Mouse (Mus musculus): ENCODE data around the gene Ccdc51. TPM values are rescaled to one million over a fixed set of nuclear protein-coding genes. Genes with fewer than 3 reads are reported as not detected.
"Not testable (repeated sequence)": the region's sequence is repeated elsewhere in the genome, so short reads cannot be mapped to it uniquely, and the experiment has no call there.

Gene Ccdc51
- polyA plus RNA-seq, 1 experiment from 2014 or later = 14.3 TPM

DNA sequence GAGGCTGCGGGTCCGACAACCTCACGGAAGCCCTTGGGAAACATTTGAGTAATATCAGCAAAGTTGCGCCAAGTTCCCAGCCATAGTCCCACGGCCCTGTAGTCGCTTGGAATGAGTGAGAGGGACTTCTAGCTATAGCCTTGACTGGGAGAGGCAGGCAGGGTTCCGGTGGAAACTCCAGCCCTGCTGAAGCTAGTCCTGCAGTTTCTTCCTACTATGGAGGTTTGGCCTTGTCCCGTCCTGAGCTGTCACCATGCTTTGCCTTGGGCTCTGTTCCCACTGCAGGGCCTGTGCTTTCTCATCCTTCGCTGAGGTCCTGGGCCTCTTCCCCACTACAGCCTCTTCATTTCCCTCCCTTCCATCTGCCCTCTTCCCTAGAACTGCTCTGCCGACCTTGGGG is 33.9 kb downstream of the Ccdc51 start:
- no peak for ATAC-seq (replicated peaks)

DNA sequence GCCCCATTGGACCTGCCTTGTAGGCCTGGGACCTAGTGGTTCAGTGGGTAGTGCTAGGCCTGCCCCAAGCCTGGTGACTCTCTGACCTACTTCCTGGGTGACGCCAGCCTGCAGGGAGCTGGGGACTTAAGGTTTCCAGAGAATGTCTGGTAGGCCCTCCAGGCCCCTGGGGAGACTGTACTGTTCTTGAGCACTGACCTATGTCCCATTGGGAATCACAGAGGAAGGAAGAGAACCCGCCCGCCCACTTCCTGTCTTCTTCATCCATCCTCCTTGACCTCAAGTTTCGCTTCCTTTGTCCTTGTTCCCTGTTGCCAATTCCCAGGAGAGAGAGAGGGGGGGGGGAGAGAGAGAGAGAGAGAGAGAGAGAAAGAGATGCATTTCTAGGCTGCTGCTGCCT is 35.8 kb downstream of the Ccdc51 start:
- Histone ChIP-seq H3K4me3 (no peak overlapping the region), H3K9me3 (no peaks in the 10 kb centered on the region), H3K4me2 (no peak overlapping the region), H3K4me1 (no peaks in the 10 kb centered on the region), H3K27ac (no peak overlapping the region), H3K27me3 (replicated peaks) (no peaks in the 10 kb centered on the region), H3K36me3 (replicated peaks) (peaks cover 56% of the 10 kb centered on the region), H3K9ac (no peak overlapping the region)
- WGBS = 93% methylated on average over 4 of the region's 4 CpGs
- ATAC-seq (replicated peaks) = no peak

More for the DNA sequence above, 33.9 kb downstream of the Ccdc51 start:
- 91% methylated on average over 10 of the region's 10 CpGs for WGBS
- H3K9ac ChIP-seq = no peak overlapping the region
- no peak overlapping the region for H3K4me3 ChIP-seq
- H3K27me3 ChIP-seq (replicated peaks) = no peaks in the 10 kb centered on the region
- H3K9me3 ChIP-seq = no peaks in the 10 kb centered on the region
- H3K4me2 ChIP-seq = no peak overlapping the region
- H3K4me1 ChIP-seq = no peaks in the 10 kb centered on the region
- H3K36me3 ChIP-seq (replicated peaks) = peaks cover 74% of the 10 kb centered on the region
- H3K27ac ChIP-seq = no peak overlapping the region

DNA sequence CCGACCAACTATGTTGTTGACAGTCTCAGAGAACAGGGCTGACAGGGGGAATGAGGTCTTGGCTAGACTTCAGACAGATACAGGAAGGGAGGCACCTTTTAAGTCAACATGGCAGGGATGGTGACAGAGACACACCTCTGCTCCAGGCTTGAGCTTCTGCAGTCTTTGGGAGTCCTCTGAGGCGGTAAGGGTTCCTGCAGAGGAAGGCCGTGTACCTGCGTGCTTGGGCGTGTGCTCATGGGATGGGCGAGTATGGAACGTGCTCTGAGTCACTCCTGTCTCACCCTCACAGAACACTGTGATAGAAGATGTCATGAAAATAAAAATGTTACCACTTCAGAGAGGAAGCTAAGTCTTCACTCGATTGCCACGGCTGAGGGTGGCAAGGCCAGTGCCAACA is 37.3 kb downstream of the Ccdc51 start:
- Histone ChIP-seq H3K4me2 (no peak overlapping the region), H3K9ac (no peak overlapping the region), H3K27me3 (replicated peaks) (no peaks in the 10 kb centered on the region), H3K36me3 (replicated peaks) (peaks cover 44% of the 10 kb centered on the region), H3K4me3 (no peak overlapping the region), H3K27ac (no peak overlapping the region), H3K9me3 (no peaks in the 10 kb centered on the region), H3K4me1 (no peaks in the 10 kb centered on the region)
- 93% methylated on average over 9 of the region's 9 CpGs for WGBS
- no peak for ATAC-seq (replicated peaks)

DNA sequence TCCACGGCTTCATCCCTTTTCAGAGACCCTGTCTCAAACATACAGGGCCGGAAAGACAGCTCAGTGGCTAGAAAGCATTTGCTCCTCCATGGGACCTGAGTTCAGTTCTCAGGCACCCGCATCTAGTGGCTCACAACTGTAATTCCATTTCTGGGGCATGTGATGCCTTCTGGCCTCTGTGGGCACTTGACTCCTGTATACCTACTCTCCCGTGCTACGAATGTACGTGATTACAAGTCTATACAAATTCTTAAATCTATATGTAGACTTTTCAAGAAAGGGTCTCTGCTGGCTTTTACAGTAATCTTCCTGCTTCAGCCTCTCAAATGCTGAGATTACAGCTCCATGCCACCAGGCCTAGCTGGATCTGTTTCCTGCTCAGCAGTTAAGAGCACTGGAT is 38.7 kb downstream of the Ccdc51 start:
- Histone ChIP-seq H3K27me3 (replicated peaks) (no peaks in the 10 kb centered on the region), H3K9me3 (no peaks in the 10 kb centered on the region), H3K36me3 (replicated peaks) (peaks cover 31% of the 10 kb centered on the region), H3K27ac (no peak overlapping the region), H3K4me2 (no peak overlapping the region), H3K4me1 (no peaks in the 10 kb centered on the region), H3K9ac (no peak overlapping the region), H3K4me3 (no peak overlapping the region)
- WGBS = 92% methylated on average over 6 of the region's 6 CpGs
- ATAC-seq (replicated peaks) = no peak

DNA sequence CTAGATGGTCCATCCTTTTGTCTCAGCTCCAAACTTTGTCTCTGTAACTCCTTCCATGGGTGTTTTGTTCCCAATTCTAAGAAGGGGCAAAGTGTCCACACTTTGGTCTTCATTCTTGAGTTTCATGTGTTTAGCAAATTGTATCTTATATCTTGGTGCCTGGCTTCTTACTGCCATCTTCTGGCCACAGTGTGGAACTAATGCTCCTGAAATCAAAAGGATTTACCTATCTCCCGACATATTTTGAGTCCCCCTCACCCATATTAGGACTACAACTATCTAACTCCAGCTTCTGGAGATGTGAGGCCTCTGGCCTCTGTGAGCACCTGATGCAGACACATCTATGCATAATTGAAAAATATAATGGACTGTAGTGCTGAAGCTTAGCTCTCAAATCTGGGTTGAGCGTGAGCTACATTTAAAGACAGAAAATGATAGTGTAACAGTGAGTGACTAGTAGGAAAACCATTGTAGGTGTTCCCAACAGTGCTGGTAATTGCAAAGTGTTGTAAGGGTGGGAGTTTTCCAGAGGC is 40.3 kb downstream of the Ccdc51 start:
- ATAC-seq (replicated peaks) = peak; percentile 43
- WGBS = 44% methylated on average over 2 of the region's 2 CpGs

DNA sequence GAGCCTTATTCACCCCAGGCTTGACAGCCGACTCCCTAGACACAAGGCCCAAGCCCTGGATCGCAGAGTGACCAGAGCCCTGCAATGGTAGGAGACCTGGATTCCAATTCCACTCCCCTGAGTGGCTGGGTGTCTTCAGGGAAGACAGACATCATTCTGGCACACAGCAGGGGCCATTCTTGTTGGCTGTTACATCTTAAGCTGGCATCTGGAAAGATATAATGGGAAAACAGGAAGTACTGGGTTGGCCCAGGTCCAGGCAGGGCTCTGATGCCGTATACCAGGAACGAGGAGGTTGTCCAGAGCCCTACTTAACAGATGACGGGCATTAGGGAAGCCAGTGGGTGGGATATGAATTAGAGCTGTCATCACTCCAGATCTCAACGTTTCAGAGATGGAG is 41.0 kb downstream of the Ccdc51 start:
- Histone ChIP-seq H3K9me3 (no peaks in the 10 kb centered on the region), H3K36me3 (replicated peaks) (peaks cover 9% of the 10 kb centered on the region), H3K4me3 (no peak overlapping the region), H3K27me3 (replicated peaks) (no peaks in the 10 kb centered on the region), H3K27ac (no peak overlapping the region), H3K4me2 (no peak overlapping the region), H3K4me1 (no peaks in the 10 kb centered on the region), H3K9ac (no peak overlapping the region)
- 0 out of 2 replicates have a peak, but pooled peaks have one; percentile 4 for ATAC-seq (replicated peaks)
- WGBS = 62% methylated on average over 6 of the region's 6 CpGs

More for the DNA sequence above, 40.3 kb downstream of the Ccdc51 start:
- Histone ChIP-seq H3K4me3 (no peak overlapping the region), H3K36me3 (replicated peaks) (peaks cover 14% of the 10 kb centered on the region), H3K4me1 (no peaks in the 10 kb centered on the region), H3K27me3 (replicated peaks) (no peaks in the 10 kb centered on the region), H3K9ac (no peak overlapping the region), H3K27ac (no peak overlapping the region), H3K9me3 (no peaks in the 10 kb centered on the region), H3K4me2 (no peak overlapping the region)

DNA sequence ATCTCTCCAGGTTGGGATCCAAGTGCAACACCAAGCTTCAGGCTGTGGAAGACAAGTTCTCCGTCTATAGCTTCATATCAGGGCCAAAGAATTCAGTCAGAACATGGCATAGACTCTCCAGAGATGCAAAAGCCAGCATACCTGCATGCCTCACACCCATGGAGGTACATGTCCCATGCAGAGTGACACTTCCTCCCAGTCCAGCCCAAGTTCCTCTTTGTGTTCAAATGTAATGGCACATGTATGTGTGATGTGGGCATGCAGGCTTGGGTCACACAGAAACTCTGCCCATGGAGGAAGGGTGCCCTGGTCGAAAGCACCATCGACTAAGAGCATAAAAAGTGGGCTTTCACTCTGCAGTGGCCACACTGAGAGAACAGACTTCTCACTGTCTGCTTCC is 41.9 kb downstream of the Ccdc51 start:
- H3K9me3 ChIP-seq = no peaks in the 10 kb centered on the region
- 92% methylated on average over 3 of the region's 3 CpGs for WGBS
- no peak overlapping the region for H3K4me2 ChIP-seq
- no peaks in the 10 kb centered on the region for H3K4me1 ChIP-seq
- ATAC-seq (replicated peaks) = no peak
- H3K27ac ChIP-seq = no peak overlapping the region
- no peak overlapping the region for H3K4me3 ChIP-seq
- peaks cover under 1% of the 10 kb centered on the region; the same call in 1 of the 2 replicates for H3K36me3 ChIP-seq (replicated peaks)
- no peaks in the 10 kb centered on the region for H3K27me3 ChIP-seq (replicated peaks)
- H3K9ac ChIP-seq = no peak overlapping the region

DNA sequence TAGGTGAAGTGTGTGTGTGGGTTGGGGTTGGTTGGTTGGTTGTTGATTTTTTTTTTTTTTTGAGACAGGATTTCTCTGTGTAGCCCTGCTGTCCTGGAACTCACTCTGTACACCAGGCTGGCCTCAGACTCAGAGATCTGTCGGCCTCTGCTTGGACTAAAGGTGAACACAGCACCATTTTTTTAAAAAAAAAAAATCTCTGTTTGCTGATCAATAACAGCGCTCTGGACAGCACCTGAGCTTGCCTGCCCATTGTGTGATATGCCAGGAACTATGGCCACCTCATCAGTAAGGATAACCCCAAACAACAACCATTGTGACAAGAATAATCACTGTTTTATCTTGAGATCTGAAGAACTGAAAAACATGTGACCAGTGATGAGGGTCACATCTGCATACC is 42.8 kb downstream of the Ccdc51 start:
- Histone ChIP-seq H3K27me3 (replicated peaks) (no peaks in the 10 kb centered on the region), H3K36me3 (replicated peaks) (no peaks in the 10 kb centered on the region), H3K9me3 (no peaks in the 10 kb centered on the region), H3K27ac (no peak overlapping the region), H3K4me3 (no peak overlapping the region), H3K4me2 (no peak overlapping the region), H3K4me1 (no peaks in the 10 kb centered on the region), H3K9ac (no peak overlapping the region)
- ATAC-seq (replicated peaks) = no peak
- 88% methylated on average over 2 of the region's 2 CpGs for WGBS

DNA sequence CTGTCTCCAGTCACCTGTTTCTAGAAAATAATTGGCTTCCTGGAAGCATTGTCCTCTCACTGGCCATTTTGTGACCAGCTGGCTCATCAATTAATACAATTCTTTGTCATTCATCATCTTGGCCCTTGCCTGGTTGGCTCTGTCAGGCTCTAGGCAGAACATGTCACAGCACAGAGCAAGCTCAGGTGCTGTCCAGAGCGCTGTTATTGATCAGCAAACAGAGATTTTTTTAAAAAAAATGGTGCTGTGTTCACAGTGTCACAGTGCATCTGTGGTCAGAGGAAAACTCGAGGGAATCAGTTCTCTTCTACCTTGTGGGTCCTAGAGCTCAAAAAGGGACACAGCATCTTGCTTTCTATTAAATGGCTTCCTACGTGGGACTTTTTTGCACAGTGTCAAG is 43.2 kb downstream of the Ccdc51 start:
- Histone ChIP-seq H3K27me3 (replicated peaks) (no peaks in the 10 kb centered on the region), H3K4me3 (no peak overlapping the region), H3K4me2 (no peak overlapping the region), H3K4me1 (no peaks in the 10 kb centered on the region), H3K9me3 (no peaks in the 10 kb centered on the region), H3K27ac (no peak overlapping the region), H3K36me3 (replicated peaks) (no peaks in the 10 kb centered on the region), H3K9ac (no peak overlapping the region)
- 70% methylated on average over 3 of the region's 3 CpGs for WGBS
- ATAC-seq (replicated peaks) = no peak

DNA sequence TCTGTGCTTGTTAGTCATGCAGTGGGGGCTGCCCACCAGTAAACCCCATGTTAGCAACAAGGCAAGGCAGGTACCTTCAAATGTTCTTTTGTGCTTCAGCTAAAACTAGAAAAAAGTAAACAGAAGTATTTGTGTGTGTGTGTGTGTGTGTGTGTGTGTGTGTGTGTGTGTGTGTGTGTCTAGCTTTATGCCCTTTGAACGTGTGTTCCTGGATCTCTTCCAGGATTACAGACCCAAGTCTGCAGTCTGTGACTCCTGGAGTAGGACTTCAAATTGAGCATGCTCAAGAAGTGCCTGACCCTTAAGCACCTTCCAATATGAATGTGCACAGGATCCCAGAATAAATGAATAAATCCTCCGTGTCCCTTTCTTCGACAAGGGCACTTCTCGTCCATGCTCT is 44.8 kb downstream of the Ccdc51 start:
- Histone ChIP-seq H3K9me3 (no peaks in the 10 kb centered on the region), H3K4me1 (no peaks in the 10 kb centered on the region), H3K36me3 (replicated peaks) (no peaks in the 10 kb centered on the region), H3K27me3 (replicated peaks) (no peaks in the 10 kb centered on the region), H3K9ac (no peak overlapping the region), H3K4me2 (no peak overlapping the region), H3K27ac (no peak overlapping the region), H3K4me3 (no peak overlapping the region)
- 80% methylated on average over 4 of the region's 4 CpGs for WGBS
- no peak for ATAC-seq (replicated peaks)

DNA sequence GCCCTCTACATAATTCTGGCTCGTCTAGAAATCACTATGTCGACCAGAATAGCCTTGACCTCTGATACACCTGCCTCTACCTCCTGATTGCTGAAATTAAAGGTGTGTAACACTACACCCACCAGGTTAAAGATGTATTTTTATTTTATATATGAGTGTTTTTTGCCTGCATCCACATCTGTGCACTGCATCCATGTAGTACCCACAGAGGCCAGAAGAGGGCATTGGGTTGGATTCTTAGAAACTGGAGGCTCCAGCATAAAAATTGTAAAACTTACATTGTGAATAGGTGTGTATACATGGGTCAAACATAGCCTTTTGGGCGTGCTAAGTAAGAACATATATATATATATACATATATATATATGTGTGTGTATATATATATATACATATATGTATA is 45.9 kb downstream of the Ccdc51 start:
- WGBS = 53% methylated on average over 3 of the region's 3 CpGs
- Histone ChIP-seq H3K9ac (no peak overlapping the region), H3K27me3 (replicated peaks) (no peaks in the 10 kb centered on the region), H3K4me1 (no peaks in the 10 kb centered on the region), H3K4me3 (no peak overlapping the region), H3K4me2 (no peak overlapping the region), H3K27ac (no peak overlapping the region), H3K9me3 (no peaks in the 10 kb centered on the region), H3K36me3 (replicated peaks) (no peaks in the 10 kb centered on the region)
- no peak for ATAC-seq (replicated peaks)

DNA sequence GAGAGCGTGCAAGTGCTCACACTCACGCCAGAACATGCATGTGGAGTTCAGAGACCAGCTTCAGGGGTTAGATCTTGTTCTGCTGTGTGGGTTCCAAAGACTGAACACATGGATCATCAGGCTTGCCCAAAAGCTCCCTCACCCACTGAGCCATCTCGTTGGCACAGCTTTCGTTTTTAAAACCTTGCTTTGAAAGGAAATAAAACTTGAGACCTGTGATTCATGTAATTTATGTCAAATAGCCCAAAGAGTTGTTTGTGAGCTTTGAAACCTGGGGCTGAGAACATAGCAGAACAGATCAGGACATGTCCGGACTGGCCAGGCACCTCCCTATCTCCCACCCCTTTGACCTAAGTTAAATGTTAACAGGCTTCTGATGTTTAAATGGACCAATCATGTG is 47.8 kb downstream of the Ccdc51 start:
- WGBS = 90% methylated on average over 5 of the region's 5 CpGs
- no peak for ATAC-seq (replicated peaks)
- no peaks in the 10 kb centered on the region for H3K4me1 ChIP-seq

DNA sequence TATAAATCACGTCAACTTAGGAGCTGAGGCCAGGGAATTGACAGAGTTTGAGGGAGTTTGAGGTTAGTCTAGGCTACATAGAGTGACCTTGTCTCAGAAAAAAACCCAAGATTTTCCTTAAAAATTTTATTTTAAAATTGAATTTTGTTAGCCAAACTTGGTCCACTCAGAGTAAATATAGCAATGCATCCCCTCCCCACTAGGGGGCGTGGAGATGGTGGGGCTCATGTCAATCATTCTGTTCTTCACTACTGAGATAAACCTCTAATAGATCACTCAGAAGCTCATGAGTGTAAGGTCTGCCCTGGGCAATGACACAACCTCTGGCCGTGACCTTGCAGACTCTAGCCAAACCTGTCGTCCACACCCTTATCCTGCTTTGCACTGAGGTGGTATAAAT is 58.1 kb downstream of the Ccdc51 start:
- H3K4me1 ChIP-seq; H3K4me3 ChIP-seq; ATAC-seq (replicated peaks); H3K27me3 ChIP-seq (replicated peaks); H3K27ac ChIP-seq; H3K9ac ChIP-seq; H3K36me3 ChIP-seq (replicated peaks); H3K4me2 ChIP-seq; H3K9me3 ChIP-seq: not testable (repeated sequence)
- 66% methylated on average over 4 of the region's 4 CpGs for WGBS

More for the DNA sequence above, 47.8 kb downstream of the Ccdc51 start:
- no peak overlapping the region for H3K4me3 ChIP-seq
- no peak overlapping the region for H3K4me2 ChIP-seq
- no peak overlapping the region for H3K27ac ChIP-seq
- no peaks in the 10 kb centered on the region for H3K27me3 ChIP-seq (replicated peaks)
- H3K36me3 ChIP-seq (replicated peaks) = no peaks in the 10 kb centered on the region
- no peak overlapping the region for H3K9ac ChIP-seq
- no peaks in the 10 kb centered on the region for H3K9me3 ChIP-seq
